Mouse (Mus musculus) CD4-positive naive resting alpha-beta T cell, adult 76 days (primary cell): ENCODE measurements around the gene Lta. TPM values are rescaled to one million over a fixed set of nuclear protein-coding genes. Genes with fewer than 3 reads are reported as not detected.

Source experiments
- total RNA-seq: library from RNA; stranded (reverse); gene quantifications from one replicate; pipeline ENCODE4 v1.2.4, GENCODE M21; 2023

Gene Lta
- 15.7 TPM for total RNA-seq

DNA sequence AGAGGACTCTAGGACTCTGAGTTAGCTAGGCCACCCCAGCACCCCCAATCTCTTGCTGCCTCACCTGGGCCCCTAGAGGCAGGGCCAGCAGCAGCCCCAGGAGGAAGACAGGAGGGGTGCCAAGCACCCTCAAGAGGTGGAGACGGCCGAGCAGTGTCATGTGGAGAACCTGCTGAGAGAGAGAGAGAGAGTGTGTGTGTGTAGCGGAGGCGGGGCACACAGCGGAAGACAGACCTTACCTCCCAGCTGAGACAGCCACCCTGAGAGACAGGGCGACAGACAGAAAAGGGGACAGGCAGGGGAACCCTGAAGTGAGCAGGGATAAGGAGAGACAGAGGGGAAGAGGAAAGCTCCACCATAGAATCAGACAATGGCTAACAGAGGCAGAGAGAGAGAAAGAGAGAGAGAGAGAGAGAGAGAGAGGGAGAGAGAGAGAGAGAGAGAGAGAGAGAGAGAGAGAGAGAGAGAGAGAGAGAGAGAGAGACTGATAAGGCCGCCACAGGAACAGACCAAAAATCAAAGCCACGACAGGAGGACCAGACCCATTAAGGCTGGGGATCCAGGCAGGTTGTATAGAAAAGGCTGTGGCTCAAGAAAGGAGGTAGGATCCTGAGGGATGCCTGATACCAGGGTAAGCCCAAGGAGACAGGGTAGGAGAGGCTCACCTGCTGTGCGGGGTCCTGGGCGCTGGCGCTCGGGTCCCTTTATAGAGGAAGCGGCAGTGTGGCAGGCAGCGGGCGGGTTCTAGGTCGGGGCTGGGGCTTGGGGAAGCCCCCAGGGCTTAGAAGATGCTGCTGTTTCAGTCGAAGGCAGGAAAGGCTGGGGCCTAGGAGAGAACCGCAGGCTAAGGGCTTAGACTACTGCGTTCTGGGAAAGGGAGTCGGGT lies at the start of gene Lta:
Gene Lta (minus strand): TSS at position 858 of the 886 bp plus-strand sequence.

DNA sequence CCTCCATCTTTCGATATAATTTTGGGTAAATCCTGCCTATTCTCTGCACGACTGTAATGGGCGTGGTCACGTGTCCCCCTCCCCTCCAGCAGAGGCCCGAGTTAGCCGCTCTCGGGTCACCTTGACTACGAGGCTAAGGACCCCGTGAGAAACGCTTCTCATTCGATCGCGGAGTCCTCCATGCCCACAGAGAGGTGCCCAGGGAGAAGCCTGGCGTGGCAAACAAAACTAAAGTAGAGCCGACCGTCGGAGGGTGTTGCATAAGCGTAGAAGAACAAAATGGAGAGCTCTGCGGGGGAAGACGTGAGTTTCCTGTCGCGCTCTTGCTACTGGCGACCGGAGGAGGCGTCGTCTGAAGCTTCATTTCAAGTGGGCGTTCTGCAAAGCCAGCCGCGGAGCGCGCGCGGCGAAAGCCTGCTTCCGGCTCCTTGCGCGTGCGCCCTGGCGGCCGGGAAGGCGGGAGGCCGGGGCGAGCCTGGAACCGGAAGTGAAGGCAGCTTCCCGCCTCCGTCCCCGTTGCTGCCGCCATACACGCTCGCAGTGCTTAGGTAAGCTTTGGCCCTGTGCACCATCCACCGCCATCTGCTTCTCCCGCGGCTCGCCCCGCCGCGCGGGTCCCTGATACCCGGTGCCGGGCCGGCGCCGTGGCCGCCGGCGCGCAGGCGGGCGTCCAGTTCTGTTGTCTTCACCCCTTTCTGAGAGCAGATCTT lies 36.3 kb upstream of the Lta start, which contains the start of gene Ddx39b:
Gene Ddx39b (plus strand): TSS at position 442 of the 710 bp plus-strand sequence.

DNA sequence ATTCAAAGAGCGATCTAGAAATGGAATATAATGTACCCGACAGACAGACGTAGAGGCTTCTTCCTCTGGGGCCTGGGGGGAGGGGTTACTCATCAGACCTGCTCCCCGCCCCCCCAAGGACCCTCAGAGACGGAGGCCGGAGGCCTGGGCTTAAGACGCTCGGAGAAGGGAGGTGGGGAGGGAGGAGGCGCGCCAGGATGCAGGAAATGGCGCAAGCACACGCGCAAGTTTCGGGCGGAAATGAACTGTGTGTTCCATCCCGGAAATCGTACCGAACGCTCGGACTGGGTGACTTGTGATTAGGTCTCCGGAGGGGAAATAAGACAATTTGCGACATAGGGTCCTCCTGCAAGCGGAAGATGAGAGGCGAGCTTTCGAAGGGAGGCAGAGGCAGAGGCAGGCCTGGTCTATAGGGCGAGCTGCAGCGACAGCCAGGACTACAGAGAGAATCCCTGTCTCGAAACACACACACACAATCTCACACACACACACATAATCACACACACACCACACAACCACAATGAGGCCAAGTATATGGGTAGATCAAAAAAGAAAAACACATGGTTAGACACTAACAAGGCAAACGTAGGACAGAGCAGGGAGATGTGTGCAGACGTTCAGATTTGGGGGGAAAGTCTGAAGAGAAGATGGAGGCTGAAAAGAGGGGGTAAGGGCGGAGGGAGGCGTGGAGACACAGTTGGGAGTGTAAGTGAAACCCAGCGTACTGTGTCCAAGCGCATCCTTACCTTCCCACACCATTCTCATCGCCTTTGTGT lies 30.7 kb upstream of the Lta start, which contains the start of gene Nfkbil1:
Gene Nfkbil1 (minus strand): TSS at position 179 of the 776 bp plus-strand sequence.

DNA sequence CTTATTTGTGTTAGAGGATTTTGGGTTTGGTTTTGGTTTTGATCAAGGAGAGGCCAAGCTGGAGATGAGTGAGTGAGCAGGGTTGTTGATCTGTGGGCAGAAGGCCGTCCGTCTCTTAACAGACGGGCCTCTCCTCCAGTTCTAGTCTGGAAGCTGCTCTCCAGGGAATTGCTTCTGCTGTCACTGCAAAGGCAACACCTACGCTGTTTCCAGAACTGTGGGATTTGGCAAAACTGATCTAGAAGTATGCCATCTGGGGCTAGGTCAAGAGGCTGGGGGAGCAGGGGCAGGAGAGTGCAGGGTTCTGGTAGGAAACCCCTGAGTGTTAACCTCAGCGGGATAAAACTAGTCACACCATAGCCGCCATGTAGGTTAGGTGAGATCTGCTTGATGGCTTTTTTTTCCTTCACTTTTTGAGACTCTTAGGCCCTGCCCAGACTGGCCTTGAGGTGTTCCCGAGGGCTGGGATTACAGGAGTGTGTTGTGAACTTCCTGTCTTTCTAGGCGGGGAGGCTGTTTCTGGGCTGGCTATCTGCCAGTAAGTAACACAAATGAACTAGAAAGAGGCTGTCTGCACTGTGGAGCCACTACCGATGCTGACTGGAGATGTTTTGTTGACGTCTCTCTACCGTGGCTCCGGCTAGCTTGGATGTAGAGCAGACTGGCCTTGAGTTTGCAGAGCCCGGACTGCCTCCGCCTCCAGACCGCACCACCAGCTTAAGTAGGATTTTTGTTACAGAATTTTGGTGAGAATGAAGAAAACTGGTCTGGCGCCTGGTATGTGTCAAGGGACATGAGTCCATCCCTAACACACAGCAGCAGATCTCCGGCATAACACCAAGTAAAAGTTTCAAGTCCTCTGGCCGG lies 28.2 kb upstream of the Lta start, which contains the start of gene Atp6v1g2:
Gene Atp6v1g2 (plus strand): TSS at position 547 of the 867 bp plus-strand sequence.

DNA sequence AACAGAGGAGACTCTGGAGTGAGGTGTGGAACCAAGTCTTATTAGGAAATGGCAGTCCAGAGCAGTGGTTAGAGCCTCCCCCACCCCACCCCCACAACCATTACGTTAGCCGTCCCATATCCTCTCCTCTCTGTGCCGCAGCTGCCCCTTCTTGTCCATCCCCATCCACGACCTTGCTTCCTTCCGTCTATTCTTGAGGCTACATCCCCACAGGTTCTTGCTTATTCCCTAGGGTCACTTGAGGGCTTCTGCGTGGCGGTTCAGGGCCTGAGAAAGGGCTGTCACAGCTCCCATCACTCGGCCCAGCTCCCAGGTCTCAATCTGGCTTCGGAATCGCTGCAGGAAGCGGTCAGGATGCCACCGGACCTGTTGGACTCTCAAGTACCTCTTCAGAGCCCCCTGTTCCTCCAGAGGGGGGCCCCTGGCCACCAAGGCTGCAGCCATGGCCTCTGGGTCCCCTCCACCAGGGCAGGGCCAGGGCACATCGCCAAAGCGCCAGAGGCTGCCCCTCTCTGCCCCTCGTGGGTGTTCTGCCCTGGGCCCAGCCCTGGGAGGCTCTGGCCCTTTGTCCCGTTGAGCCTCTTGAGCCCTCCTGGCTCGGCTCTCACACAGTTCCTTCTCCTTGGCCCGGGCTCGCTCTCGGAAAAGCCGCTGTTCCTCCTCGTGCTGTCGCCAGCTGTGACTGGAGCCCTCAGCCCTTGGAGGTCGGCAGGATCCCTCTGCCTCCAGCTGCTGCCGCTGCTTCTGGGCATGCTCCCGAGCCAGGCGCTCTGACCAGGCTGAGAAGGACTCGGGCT lies 15.2 kb upstream of the Lta start, which contains the start of gene Gm16181:
Gene Gm16181 (plus strand): TSS at position 679 of the 797 bp plus-strand sequence.

DNA sequence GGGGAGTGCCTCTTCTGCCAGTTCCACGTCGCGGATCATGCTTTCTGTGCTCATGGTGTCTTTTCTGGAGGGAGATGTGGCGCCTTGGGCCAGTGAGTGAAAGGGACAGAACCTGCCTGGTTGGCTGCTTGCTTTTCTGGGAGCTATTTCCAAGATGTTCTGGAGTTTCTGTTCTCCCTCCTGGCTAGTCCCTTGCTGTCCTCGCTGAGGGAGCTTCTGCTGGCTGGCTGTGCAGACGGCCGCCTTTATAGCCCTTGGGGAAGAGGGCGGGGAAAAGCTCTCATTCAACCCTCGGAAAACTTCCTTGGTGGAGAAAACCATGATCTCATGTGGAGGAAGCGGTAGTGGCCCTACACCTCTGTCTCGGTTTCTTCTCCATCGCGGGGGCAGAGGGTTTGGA lies 3.4 kb downstream of the Lta start, which contains the start of gene Tnf:
Gene Tnf (minus strand): TSS at position 221 of the 400 bp plus-strand sequence.

DNA sequence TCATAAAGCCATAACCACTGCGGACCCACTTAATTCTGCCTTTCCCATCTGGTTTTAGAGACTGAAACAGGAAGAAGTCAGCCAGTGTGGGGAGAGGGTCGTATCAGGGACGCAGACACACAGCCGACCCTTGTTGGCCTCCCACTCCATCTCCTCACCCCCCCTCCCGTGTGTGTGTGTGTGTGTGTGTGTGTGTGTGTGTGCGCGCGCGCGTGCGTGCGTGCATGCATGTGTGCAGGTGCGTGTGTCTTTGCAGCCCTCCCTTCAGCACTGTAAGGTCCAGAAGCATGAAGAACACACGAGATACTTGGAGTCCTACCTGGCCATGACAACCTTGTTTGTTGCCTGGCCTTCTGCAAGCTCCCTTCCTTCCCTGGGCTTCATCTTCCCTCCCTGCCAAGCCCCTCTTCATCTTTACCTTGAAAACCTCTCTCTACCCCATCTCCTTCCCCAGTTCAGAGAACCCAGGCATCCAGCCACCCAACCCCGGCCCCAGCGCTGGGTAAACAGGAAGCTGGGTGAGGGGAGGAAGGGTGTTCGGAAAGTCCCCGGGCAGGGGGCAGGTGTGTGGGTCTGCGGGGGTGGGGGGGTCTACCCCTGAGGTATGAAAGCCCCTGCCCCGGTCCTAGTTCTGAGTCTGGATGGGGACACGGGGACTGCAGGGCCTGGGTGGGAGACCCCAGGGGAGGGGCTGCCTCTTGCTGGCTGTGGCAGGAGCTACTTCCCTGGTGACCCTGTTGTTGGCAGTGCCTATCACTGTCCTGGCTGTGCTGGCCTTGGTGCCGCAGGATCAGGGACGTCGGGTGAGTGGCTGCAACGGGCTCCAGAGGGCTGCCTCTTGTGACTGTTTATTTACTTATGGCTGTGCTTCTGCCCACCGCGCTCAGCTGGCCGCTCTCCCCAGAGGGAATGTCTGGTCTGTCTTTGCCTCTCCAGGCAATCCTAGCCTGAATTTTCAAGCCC lies 11.0 kb downstream of the Lta start, which contains the start of gene Ltb:
Gene Ltb (plus strand): TSS at position 559 of the 963 bp plus-strand sequence.

DNA sequence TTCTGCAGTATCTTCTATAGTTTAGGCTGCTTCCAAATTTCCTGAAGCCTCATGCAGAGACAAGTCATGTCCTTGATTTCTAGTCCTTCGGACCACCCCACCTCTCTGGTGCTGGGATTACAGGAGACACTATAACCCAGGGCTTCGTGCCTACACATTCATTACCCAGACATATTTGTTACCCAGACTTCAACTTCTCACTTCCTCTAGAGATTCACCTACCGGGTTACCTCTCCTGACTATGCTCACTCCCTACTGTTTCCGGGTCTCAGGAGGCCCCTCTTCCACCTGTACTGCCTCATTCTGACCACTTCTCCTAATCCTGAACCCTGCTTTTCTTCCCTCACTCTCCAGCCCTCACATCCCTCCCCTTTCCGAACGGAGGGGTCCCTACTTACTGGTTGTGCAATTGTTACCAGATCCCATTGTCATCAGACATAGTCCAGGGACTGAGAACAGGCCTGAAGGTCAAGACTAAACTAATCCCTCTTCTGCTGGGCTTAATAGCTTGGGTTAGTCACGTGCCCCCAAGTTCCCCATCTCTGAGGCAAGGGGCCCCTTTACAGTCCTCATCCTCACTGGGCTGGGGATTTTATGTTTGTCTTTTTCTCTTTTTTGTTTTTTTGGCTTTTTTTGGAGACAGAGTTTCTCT lies 17.1 kb downstream of the Lta start, which contains the start of gene Lst1:
Gene Lst1 (minus strand): TSS at position 481 of the 652 bp plus-strand sequence.

DNA sequence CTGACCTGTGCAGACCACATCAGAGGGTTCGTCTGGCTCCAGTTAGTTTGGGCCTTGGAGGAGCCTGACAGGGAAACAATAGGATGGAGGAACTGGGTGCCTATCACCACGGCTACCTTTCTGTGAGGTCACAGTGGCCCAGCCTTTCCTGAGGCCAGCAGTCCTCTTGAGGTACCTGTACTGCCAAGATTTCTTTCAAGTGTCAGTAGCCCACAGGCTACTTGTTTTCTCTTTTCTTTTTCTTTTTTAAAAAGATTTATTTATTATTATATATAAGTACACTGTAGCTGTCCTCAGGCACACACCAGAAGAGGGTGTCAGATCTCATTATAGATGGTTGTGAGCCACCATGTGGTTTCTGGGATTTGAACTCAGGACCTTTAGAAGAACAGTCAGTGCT lies 29.2 kb downstream of the Lta start, which contains the start of gene Aif1:
Gene Aif1 (minus strand): TSS at position 101 of the 400 bp plus-strand sequence.

DNA sequence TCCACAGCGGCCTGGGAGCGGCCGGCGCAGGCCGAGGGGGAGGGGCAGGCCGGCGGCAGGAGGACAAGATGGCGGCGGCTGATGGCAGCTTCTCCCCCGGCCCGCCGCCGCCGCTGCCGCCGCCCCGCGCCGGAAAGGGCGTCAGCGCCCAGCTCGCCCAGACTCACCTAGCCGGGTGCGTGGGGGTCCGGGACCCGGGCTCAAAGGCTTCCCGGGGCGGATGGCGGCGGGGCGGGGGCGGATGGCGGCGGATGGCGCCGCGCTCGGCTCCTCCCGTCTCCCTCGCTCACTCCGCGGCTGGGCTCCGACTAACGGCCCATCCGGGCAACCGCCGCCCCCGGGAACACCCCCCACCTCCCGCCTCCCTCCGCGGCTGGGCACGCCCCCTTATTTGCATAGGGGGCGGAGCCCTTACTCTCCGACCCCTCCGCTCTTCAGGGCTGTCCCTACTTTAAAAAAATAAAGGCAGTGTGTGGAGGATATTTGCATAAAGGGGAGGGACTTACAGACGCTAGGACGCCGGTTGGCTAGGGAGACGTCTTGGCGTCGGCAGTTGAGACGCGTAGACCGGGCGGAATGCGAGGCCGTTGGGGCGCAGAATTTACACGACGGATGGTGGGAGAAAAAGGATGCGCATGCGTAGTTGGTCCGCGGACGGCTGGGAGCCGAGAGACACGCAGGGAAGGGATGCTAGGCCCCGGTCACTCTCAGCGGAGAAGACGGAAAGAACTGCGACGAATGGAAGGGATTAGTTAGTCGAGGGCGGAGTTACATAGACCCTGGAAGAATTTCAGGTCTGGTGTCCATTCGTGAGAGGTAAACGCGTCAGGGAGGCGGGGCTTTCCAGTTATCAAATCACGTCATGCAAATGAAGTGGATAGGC lies 40.3 kb downstream of the Lta start, which contains the start of gene Prrc2a:
Gene Prrc2a (minus strand): TSS at position 330 of the 883 bp plus-strand sequence.

Other genes with a start within 250 kb of the Lta start
- 97.6 TPM for gene Hspa1b, start 246.1 kb downstream of the Lta start, total RNA-seq
- gene Gm20481, start 235.4 kb downstream of the Lta start, total RNA-seq: not detected
- gene Hspa1a, start 233.2 kb downstream of the Lta start, total RNA-seq: 57.4 TPM
- not detected for gene Hspa1l, start 232.6 kb downstream of the Lta start, total RNA-seq
- 24.0 TPM for gene Lsm2, start 223.5 kb downstream of the Lta start, total RNA-seq
- gene Vars, start 204.4 kb downstream of the Lta start, total RNA-seq: 85.0 TPM
- gene Vwa7, start 188.8 kb downstream of the Lta start, total RNA-seq: not detected
- gene Sapcd1, start 177.3 kb downstream of the Lta start, total RNA-seq: 1.4 TPM
- gene Msh5, start 158.6 kb downstream of the Lta start, total RNA-seq: 3.2 TPM
- 137 TPM for gene Clic1, start 155.4 kb downstream of the Lta start, total RNA-seq
- 0.70 TPM for gene Ddah2, start 146.3 kb downstream of the Lta start, total RNA-seq
- gene Ly6g6c, start 140.0 kb downstream of the Lta start, total RNA-seq: not detected
- not detected for gene Mpig6b, start 139.2 kb downstream of the Lta start, total RNA-seq
- gene Ly6g6e, start 128.4 kb downstream of the Lta start, total RNA-seq: not detected
- gene Ly6g6d, start 127.3 kb downstream of the Lta start, total RNA-seq: not detected
- not detected for gene Ly6g6f, start 119.7 kb downstream of the Lta start, total RNA-seq
- gene Abhd16a, start 116.1 kb downstream of the Lta start, total RNA-seq: 60.6 TPM
- gene Ly6g5c, start 97.1 kb downstream of the Lta start, total RNA-seq: not detected
- 1.5 TPM for gene Ly6g5b, start 89.9 kb downstream of the Lta start, total RNA-seq
- 28.7 TPM for gene Gpank1, start 83.9 kb downstream of the Lta start, total RNA-seq
- 118 TPM for gene Csnk2b, start 83.3 kb downstream of the Lta start, total RNA-seq
- gene D17H6S53E, start 79.0 kb downstream of the Lta start, total RNA-seq: 15.3 TPM
- gene Apom, start 73.3 kb downstream of the Lta start, total RNA-seq: not detected
- gene Bag6, start 70.2 kb downstream of the Lta start, total RNA-seq: 487 TPM
- gene Prrc2a, start 40.5 kb downstream of the Lta start, total RNA-seq: 292 TPM
- gene Aif1, start 29.3 kb downstream of the Lta start, total RNA-seq: 8.6 TPM
- gene Lst1, start 16.9 kb downstream of the Lta start, total RNA-seq: 9.5 TPM
- gene Ltb, start 10.9 kb downstream of the Lta start, total RNA-seq: 417 TPM
- gene Tnf, start 3.3 kb downstream of the Lta start, total RNA-seq: 11.3 TPM
- not detected for gene Gm16181, start 15.5 kb upstream of the Lta start, total RNA-seq
- gene Atp6v1g2, start 28.3 kb upstream of the Lta start, total RNA-seq: 1.00 TPM
- 9.4 TPM for gene Nfkbil1, start 30.4 kb upstream of the Lta start, total RNA-seq
- 422 TPM for gene Ddx39b, start 36.4 kb upstream of the Lta start, total RNA-seq
- 2,346 TPM for gene H2-D1, start 57.4 kb upstream of the Lta start, total RNA-seq
- gene H2-Q1, start 115.1 kb upstream of the Lta start, total RNA-seq: 12.5 TPM
- 9.6 TPM for gene H2-Q2, start 136.9 kb upstream of the Lta start, total RNA-seq
- 587 TPM for gene H2-Q4, start 174.3 kb upstream of the Lta start, total RNA-seq
- gene H2-Q6, start 219.5 kb upstream of the Lta start, total RNA-seq: 156 TPM
- 498 TPM for gene H2-Q7, start 233.8 kb upstream of the Lta start, total RNA-seq